Mouse (Mus musculus): ENCODE results near the gene Nsa2. TPM values are rescaled to one million over a fixed set of nuclear protein-coding genes. Genes with fewer than 3 reads are reported as not detected.

Nsa2 gene
- polyA plus RNA-seq, 1 experiment from 2014 or later = 52.6 TPM

GRCm38 (mm10) chr13:97080201-97080600, 57.5 kb downstream of the Nsa2 start:
- H3K36me3 ChIP-seq = no peaks in the 10 kb centered on the region
- no peak overlapping the region for H3K4me2 ChIP-seq (replicated peaks)
- no peaks in the 10 kb centered on the region for H3K27me3 ChIP-seq
- H3K9me3 ChIP-seq (replicated peaks) = no peaks in the 10 kb centered on the region
- H3K27ac ChIP-seq = no peak overlapping the region
- no peak overlapping the region for H3K9ac ChIP-seq
- WGBS = 83% methylated on average over 2 of the region's 2 CpGs
- no peak overlapping the region for H3K4me3 ChIP-seq
- 0 out of 2 replicates have a peak, but pooled peaks cover 3% of the 10 kb centered on the region for H3K4me1 ChIP-seq
- no peak for ATAC-seq (ENCODE audit: low FRiP score)

Other genes with a start within 250 kb of the Nsa2 start
- 0.34 and 0.40 TPM in 2 replicates for gene Gcnt4, start 213.2 kb downstream of the Nsa2 start, polyA plus RNA-seq (2016; fragmentation: Nextera tagmentation; extraction: Ambion mirVana)
- gene 1700029F12Rik, start 103.6 kb downstream of the Nsa2 start, polyA plus RNA-seq (2016; fragmentation: Nextera tagmentation; extraction: Ambion mirVana) = not detected in 2 replicates
- 14.8 and 14.9 TPM in 2 replicates for gene Fam169a, start 70.7 kb downstream of the Nsa2 start, polyA plus RNA-seq (2016; fragmentation: Nextera tagmentation; extraction: Ambion mirVana)
- 0.40 and 1.4 TPM in 2 replicates for gene Gm6169, start 38.7 kb downstream of the Nsa2 start, polyA plus RNA-seq (2016; fragmentation: Nextera tagmentation; extraction: Ambion mirVana)
- gene Gfm2, start within 50 bp of the Nsa2 start, polyA plus RNA-seq (2016; fragmentation: Nextera tagmentation; extraction: Ambion mirVana) = 36.4 and 37.6 TPM in 2 replicates
- 25.8 and 29.3 TPM in 2 replicates for gene Hexb, start 60.4 kb upstream of the Nsa2 start, polyA plus RNA-seq (2016; fragmentation: Nextera tagmentation; extraction: Ambion mirVana)
- 28.8 and 29.1 TPM in 2 replicates for gene Enc1, start 103.2 kb upstream of the Nsa2 start, polyA plus RNA-seq (2016; fragmentation: Nextera tagmentation; extraction: Ambion mirVana)